Mouse (Mus musculus): ENCODE measurements at regions not wholly inside any gene's neighbourhood (a gene's known extent, or its start where the extent isn't known, plus 50 kb on each side); places are given as distances from the start of the nearest gene placed in this dataset.

DNA sequence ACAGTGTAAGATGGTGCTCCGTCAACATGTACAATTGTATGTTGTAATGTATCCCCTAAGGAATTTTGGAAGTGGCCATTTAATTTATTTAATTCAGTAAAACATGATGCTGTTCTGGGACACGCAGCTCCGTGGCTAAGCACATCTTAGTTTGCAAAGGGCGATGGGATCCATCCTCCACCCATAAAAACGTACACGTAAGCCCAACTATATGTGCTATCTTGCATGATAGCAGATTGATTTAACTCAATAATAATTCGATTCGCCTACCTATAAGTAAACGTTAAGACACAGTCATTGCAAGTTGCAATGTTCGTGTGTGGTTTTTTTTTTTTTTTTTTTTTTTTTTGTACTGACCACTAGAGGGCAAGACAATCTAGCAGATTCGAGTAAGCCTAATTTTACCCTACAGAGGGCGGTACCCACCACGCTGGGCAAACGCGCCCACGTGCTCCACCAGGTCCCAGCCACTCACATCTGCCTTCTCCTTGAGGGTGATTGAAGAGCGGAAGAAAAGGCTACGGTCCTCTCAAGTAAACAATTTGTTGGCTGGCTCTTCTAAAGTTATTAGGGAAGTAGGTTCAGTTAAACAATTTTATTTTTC, 240.8 kb upstream of the Lrig3 start:
- in situ Hi-C loops (cut with MboI; ENCODE audit: unreplicated experiment in 2 of 2): loop anchor here (10.0 kb wide), 3 partner anchors 810 to 1150 kb away; no protein-coding TSS in a partner anchor

DNA sequence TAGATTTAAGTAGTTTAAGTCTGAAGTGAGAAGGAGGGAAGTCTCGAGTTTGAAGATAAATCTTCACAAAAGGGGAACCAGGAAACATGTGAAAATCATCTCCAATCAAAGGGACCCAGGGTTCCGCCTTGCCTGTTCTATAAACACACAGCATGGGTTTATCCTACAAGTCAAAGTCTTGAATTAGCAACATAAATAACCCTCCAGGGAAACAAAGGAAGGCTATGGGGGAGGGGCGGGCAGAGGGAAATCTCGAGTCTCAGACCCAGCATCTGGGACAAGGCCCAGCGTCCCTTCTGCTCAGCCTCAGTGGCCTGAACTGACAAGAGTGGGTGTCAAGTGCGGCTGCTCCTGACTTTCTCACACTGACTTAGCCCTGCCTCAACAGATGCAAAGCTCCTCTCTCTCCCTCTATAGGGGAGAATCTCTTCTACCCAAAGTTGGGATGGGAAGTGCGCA, 240.3 kb upstream of the Lrig3 start:
- in situ Hi-C loops (cut with MboI; ENCODE audit: unreplicated experiment in 2 of 2): loop anchor here (10.0 kb wide), 3 partner anchors 809 to 1149 kb away; no protein-coding TSS in a partner anchor

DNA sequence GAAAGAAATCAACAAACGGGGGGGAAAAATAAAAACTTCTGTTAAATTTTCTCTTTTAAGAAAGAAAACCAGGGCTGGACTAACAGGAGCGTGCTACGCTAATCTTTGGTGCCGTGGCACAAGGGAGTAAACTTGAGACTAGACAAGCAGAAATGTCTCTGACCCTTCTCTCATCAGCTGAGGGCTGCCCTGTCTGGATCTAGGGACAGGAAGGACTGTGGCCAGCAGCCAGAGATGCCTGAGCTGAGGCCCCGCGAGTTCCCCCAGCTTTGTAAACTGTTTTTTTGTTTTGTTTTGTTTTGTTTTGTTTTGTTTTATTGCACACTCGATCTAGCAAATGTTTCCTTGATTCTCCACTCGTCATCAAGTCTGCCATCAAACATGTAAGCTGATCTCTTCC, 239.4 kb upstream of the Lrig3 start:
- in situ Hi-C loops (cut with MboI; ENCODE audit: unreplicated experiment in 2 of 2): loop anchor here (10.0 kb wide), 3 partner anchors 808 to 1148 kb away; no protein-coding TSS in a partner anchor

DNA sequence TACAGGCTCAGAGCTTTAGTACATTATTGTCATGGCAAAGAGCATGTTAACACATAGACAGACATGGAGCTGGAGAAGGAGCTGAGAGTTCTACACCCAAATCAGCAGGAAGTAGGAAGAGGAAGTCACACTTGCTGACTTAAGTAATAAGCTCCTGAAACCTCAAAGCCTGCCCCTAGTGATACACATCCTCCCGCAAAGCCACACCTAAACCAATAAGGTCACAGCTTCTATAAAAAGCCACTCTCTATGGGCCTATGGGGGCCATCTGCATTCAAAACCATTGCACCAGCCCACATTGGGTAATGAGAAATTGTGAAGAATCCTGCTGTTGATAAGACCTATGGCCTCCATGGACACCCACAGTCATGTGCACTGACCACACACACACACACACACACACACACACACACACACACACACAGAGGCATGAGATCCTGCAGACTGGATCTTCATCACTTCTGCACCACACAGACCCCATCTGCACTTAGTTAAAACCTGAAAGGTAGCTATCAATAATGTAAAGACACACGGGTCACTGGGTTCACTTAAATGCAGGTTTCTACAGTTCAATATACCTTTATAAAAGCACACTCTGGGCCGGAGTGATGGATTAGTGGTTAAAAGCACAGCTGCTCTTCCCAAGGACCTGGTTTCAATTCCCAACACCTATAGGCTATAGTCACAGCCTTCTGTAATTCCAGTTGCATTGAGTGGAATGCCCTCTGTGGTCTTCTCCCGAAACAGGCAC, 230.0 kb upstream of the Lrig3 start:
- in situ Hi-C loops (cut with MboI; ENCODE audit: unreplicated experiment in 2 of 2): no loop called here

DNA sequence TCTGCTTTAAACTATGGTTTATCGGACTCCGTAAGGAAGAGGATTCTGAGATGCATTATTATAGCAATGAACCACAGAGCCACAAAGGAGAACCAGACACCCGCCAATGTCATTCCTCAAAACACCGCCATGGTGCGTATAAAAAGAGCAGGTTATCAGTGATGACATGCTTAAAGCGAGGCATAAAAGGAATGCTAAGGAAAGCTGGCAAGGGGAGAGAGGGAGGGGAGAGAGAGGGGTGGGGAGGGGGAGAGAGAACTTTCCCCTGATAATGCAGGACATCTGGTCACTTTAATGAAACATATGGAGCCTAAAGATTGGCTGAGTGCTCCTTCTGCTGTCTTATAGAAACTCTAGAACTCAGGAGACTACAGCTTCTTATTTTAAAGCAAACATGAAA, 222.8 kb upstream of the Lrig3 start:
- in situ Hi-C loops (cut with MboI; ENCODE audit: unreplicated experiment in 2 of 2): no loop called here

DNA sequence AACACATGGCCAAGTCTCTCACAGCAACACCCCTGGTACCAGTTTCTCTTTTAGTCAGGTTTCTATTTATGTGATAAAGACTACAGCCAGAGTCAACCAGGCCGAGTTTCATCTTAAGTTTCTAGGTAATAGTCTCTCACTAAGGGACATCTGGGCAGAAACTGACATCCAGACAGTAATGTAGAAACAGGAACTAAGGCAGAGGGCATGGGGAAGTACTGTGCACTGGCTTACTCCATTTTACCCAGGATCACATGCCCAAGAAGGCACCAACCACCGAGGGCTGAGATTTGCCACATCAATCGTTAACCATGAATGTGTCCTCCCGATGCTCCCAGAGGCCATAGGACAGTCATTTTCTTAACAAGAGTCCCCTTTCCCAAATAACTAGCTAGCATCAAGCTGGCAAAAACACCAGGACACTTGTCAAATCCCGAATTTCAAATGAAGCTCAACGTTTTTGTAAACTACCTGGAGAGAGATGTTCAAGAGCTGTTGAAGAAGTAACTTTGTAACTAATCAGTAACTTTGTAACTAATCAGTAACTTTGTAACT, 216.9 kb upstream of the Lrig3 start:
- in situ Hi-C loops (cut with MboI; ENCODE audit: unreplicated experiment in 2 of 2): no loop called here

DNA sequence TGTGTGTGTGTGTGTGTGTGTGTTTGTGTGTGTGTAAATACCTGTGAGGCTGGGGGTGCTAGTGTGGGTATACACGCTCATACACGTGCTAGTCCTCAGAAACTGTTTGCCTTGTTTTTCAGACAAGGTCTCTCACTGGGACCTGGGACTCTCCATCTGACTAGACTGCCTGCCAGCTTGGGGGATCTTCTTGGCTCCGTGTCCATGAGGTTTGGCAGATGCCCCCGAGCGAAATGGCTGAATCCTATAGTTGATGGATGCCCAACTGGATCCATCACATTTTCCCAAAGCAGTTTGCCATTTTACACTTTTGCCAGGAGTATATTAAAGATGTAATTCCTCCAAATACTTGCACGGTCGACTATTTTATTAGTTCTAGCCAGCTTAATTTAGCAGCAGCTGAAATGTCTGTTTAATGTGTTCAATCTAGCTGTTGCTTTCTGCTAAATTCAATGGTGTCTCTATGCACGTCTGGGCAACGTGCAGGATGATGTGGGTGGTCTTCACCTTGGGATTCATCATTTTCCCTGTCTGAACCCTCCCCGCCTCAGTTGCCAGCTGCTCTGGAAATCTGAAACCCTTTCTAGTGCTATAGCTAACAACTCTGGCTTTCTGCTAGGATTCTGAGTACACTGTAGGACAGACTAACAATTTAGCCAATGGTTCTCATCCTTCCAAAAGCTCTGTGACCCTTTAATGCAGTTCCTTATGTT, 213.3 kb upstream of the Lrig3 start:
- in situ Hi-C loops (cut with MboI; ENCODE audit: unreplicated experiment in 2 of 2): no loop called here

DNA sequence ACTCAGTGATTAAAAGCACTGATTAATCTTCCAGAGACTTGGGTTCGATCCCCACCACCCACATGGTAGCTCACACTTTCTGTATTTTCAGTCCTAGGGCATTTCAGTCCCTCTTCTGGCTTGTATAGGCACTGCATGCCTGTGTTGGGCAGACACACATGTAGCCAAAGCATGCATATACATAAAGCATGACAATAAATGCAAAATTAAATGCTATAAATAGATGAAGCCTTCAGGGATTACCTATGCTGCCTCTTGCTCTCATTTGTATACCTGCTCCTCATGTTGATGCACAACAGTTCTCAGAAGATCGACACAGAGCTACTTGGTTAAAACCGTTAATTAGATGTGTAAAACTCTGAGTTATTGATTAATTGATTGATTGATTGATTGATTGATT, 206.8 kb upstream of the Lrig3 start:
- in situ Hi-C loops (cut with MboI; ENCODE audit: unreplicated experiment in 2 of 2): no loop called here

DNA sequence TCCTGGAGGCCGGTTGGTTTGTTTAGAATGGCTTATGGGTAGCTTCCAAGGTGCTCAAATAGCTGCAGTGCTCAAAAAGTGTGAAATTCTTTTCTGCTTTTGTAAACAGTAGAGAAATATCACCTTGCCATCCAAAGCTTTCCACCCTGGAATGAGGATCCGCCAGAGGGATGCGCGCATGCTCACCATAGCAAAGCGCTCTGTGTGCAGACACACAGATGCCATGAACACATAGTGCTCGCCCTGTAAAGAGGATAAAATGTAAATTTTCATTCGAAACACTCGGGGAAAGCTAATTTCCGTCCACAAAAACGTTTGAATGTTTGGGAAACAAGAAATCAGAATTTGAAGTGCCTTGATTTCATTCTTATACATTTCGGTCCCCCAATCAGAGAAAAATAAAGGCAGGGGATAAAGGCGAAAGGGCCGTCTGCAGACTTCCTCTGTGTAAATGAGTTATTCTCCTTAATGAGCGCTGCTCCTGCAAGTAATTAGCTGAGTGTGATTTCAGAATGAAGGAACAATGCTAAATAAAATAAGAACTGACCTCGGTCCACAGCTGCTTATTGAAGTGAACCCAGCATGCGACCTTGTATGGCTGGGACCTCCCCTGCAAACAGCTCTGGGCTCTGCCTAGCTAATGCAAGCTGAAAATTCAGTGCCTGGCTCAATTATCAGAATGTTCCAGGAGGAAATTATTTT, 203.4 kb upstream of the Lrig3 start:
- in situ Hi-C loops (cut with MboI; ENCODE audit: unreplicated experiment in 2 of 2): no loop called here

DNA sequence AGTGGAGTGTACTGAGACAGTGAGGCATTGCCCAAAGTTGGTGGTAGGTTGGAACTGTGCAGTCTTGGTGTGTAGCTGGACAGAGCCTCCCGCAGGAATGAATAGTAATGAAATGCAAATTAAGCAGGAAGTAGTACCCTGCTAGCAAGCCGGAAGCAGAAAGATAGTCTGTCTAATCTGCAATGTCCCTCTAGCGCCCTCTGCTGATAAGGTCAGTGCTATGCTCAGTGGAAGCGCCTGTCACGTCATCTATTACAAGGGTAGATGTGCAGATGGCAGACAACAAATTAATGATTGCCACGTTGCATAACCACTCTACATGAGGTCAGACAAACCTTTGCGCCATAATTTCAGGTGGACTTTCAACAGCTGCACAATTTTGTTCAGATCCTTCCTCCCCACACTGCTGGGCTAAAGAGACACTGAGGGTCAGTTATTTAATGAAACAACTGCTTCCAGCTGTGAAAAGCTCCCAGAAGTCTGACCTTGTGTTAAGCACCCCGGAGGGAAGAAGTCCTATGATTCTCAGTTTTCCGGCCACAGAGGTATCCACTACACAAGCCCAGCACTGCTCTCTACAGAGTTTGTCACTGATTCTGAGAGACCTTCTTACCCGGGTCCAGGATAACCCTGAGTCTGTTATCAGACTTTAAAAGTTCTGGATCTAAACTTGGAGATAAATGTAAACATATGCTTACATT, 201.4 kb upstream of the Lrig3 start:
- in situ Hi-C loops (cut with MboI; ENCODE audit: unreplicated experiment in 2 of 2): no loop called here

DNA sequence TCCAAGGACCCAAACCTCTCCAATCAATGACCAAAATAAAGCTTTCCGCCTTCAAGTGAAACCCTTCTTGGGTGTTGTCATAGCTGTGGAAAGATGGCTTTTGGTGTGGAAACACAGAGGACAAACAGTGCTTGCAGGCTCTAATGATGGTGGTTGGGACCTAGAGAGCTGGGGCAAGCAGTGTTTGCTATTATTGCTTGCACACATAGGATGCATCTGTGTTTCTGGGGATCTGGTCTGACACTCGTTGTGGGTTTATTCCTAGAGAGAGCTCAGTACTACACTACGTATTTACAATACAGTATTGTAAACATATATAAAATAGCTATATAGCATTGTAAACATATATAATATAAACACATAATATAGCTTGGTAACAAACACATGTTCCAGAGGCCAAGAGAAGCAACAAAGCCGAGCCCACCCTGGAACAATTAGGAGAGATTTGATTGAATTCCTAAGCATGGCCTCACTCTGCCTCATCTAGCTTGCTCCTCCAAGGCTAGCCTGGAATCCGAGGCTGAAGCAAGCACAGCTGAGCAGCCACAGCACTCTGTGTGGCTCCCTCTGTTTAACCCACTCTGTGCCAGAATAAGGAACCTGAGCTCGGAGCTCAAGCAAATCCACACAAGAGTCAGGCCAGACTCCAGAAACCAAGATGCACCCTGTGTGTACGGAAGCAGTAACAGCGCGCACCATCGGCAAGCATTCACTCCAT, 200.7 kb upstream of the Lrig3 start:
- in situ Hi-C loops (cut with MboI; ENCODE audit: unreplicated experiment in 2 of 2): no loop called here

DNA sequence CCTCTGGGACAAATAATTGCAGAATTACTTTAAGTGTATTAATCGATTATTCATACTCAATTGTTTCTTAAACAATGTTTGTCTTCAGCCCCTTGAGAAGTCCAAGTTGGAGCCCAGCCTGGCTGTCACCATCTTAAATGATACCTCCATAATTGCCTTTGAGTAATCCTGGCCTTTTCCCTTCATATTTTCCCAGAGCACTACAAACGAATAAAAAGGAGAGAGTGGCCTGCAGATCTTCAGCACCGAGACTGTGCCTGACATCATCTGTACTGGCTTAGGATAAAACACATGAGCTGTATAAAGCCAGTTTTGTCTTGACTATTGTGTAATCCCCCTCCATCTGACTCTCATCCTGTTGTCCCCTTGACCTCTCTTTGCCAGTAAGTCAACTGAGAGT, 197.7 kb upstream of the Lrig3 start:
- in situ Hi-C loops (cut with MboI; ENCODE audit: unreplicated experiment in 2 of 2): no loop called here

DNA sequence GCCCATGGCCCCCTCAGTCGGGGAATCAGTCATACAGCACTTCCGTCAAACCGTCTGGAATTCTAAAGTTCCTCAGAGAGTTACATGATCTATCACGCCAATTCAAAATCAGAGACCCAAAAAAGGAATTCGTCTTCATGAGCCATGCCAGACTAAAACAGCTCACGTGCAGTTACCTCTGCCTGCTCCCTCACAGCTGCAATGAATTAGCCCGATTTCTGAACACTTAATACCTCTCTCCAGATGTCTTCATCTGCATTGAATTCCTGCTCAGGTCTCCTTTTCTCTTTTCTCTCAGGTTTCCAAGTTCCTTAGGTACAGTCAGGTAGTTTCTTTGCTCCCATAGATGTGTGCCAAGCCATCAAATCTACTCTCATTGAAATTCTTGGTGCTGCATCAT, 192.4 kb upstream of the Lrig3 start:
- in situ Hi-C loops (cut with MboI; ENCODE audit: unreplicated experiment in 2 of 2): no loop called here

DNA sequence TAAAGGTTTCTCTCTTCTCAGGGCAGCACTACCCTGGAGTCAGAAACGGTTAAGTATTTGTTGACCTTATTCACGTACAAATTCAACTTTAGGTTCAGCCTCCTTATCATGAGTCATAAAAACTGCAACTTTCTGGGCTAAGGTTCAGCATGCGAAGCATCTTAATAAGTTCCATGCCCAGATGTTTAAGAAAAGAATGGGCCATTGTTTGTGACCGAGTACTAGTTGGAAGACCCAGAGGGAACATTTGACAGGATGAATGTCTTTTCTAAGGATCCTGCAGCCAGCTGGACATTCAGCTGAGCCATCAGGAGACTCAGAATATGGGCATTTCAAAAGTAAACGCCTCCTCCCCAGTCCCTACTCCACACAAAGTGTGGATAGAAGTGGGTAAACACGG, 183.5 kb upstream of the Lrig3 start:
- in situ Hi-C loops (cut with MboI; ENCODE audit: unreplicated experiment in 2 of 2): loop anchor here (5.0 to 10.0 kb wide), 3 partner anchors 742 to 1090 kb away; no protein-coding TSS in a partner anchor

DNA sequence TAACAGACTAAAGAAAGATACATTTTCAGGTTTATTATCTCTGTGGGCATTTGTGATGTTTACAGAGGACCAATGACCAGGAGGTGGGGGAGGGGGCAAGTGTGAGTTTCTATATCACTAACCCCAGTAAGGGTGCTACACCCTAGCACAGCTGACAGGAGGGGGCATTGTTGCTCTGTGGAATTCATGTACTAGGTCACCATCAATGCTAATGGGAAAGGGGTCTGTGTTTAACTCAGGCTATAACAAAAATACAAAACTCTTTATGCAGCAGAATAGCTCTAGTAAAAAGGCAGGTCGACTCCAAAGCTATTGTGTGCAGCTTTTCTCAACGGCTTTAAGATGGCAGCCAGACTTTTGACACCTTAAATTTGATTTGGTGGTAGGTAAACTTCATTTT, 181.1 kb upstream of the Lrig3 start:
- in situ Hi-C loops (cut with MboI; ENCODE audit: unreplicated experiment in 2 of 2): loop anchor here (5.0 to 10.0 kb wide), 4 partner anchors 740 to 1087 kb away; no protein-coding TSS in a partner anchor

DNA sequence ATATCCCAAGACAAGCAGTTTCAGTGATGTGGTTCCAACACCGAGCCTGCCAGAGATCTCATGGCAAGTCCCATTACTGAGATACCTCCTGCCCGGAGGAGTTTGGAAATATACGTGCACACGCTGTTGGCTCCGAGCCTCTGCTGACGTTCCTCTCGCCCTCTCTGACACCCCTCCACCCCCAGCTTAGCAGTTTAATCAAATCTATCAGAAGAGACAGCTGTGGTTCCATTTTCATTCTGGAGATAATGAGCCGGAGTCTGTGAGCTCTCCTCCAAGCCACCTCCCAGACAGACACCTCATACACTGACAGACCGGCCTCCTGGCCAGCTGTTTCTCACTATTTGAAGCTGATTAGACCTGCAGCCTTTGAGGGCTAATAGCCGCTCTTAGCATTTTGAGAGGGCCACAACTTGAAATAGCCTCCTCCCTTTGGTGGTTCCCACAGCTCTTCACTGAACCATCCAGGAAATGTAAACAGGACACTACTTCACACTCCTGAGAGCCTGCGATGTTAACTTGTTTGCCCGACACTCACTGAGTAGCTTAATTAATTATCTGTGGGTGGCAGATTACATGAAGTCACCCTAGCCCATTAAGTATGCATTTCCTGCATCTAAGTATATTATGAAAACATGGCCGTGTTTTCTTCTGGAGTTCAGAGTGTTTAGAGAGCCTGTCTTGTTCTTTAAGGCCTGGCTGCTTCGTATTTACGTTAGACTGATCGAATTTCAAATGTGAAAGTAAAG, 180.3 kb upstream of the Lrig3 start:
- in situ Hi-C loops (cut with MboI; ENCODE audit: unreplicated experiment in 2 of 2): loop anchor here (5.0 to 10.0 kb wide), 3 partner anchors 739 to 1079 kb away; no protein-coding TSS in a partner anchor

DNA sequence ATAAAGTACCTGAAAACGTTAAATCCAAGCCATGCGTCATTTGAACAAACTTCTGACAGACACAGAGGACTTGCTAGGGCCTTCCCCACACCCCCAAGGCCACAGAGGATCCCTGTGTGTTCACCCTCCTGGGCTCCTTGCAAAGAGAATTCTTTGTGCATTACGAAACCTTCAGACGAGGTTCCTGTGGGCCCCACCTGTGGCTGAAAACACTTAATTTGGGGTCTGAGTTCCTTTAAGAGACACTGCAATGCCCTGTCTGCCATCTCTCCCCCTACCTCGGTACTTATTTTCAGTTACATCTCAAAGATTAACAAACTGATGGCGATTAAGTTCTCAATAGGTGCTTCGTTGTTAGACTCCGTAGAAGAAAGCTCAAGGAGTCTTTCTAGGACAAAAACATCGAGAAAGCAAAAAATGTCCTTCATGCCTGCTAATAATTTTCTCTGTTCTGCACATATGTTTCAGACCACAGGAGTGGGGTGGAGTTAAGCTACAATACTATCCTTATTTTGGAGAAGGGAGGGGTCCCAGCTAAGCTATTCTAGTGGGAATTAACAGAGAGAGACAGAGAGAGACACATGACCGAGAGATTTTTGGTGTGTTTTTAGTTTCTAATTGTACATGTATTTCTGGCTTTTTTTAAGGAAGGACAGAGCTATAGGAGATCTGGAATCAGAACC, 179.6 kb upstream of the Lrig3 start:
- in situ Hi-C loops (cut with MboI; ENCODE audit: unreplicated experiment in 2 of 2): loop anchor here (5.0 to 10.0 kb wide), 3 partner anchors 738 to 1078 kb away; no protein-coding TSS in a partner anchor

DNA sequence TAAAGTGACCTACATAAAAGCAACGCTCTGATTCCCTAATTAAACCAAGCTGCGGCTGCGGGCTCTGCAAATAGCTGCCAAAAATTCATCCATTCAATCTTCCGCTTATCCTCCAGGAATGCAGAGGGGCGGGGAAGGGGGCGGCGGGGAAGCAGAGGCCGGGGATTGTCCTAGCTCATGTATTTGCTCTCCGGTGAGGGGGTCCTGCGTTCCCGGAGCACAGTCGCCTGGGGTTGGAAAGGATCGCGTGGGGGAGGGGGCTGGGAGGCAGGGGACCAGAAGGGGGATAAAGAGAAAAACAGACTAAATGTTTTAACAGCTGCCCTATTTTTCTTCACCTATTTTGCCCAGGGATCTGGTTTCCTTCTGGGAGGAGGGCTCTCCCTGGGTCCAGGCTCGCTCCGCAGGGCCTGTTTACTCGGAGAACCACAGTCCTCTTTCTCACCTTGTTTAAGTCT, 179.1 kb upstream of the Lrig3 start:
- in situ Hi-C loops (cut with MboI; ENCODE audit: unreplicated experiment in 2 of 2): loop anchor here (5.0 to 10.0 kb wide), 3 partner anchors 738 to 1078 kb away; no protein-coding TSS in a partner anchor

Measured in v-Abl transformed pro-B cells (cell line).